Mouse (Mus musculus) midbrain, embryonic 15.5 days (tissue): Measurements from ENCODE around the gene Ercc6. TPM values are rescaled to one million over a fixed set of nuclear protein-coding genes. Genes with fewer than 3 reads are reported as not detected.
A peak's percentile ranks its signal among the peaks of the same experiment; 100 is the strongest.

ENCODE experiments used
- ATAC-seq: fragments of 200-750 bp; cut with Nextera tagmentation; replicated peaks from 2 replicates; pipeline ENCODE4 v1.8.0; 2017; ENCODE audit warnings: moderate TSS enrichment
- H3K27ac ChIP-seq: fragments of 300-500 bp; sonication (generic); 2 replicates; pipeline ENCODE4 v1.5.1; 2015; ENCODE audit warnings: mild to moderate bottlenecking, inconsistent platforms
- H3K27me3 ChIP-seq: fragments of 300-500 bp; sonication (generic); replicated peaks from 2 replicates; pipeline ENCODE4 v1.6.1; 2015; ENCODE audit warnings: inconsistent platforms
- H3K36me3 ChIP-seq: fragments of 300-500 bp; sonication (generic); replicated peaks from 2 replicates; pipeline ENCODE4 v1.6.1; 2015; ENCODE audit warnings: inconsistent platforms
- H3K4me1 ChIP-seq: fragments of 300-500 bp; sonication (generic); 2 replicates; pipeline ENCODE4 v1.6.1; 2015; ENCODE audit warnings: inconsistent platforms
- H3K4me2 ChIP-seq: fragments of 300-500 bp; sonication (generic); 2 replicates; pipeline ENCODE4 v1.6.1; 2015; ENCODE audit warnings: inconsistent platforms, mild to moderate bottlenecking, moderate library complexity
- H3K4me3 ChIP-seq: fragments of 300-500 bp; sonication (generic); 2 replicates; pipeline ENCODE4 v1.5.1; 2015; ENCODE audit warnings: mild to moderate bottlenecking, inconsistent platforms
- H3K9ac ChIP-seq: fragments of 300-500 bp; sonication (generic); 2 replicates; pipeline ENCODE4 v1.6.1; 2015; ENCODE audit warnings: mild to moderate bottlenecking, inconsistent platforms
- H3K9me3 ChIP-seq: fragments of 300-500 bp; sonication (generic); 2 replicates; pipeline ENCODE4 v1.6.1; 2016; ENCODE audit warnings: inconsistent platforms
- WGBS: fragments of 180-500 bp; shearing (Covaris S2); methylation state at CpG from one replicate; pipeline ENCODE4 v1.1.7; 2015; ENCODE audit warnings: mixed read lengths; 5-methylcytosine and 5-hydroxymethylcytosine counted together
- polyA plus RNA-seq: library from polyadenylated mRNA; unstranded; fragments of >200 nt; fragmentation: Nextera tagmentation; extraction: Ambion mirVana; gene quantifications from 2 replicates; pipeline ENCODE4 v1.2.1, GENCODE M21; 2015

Ercc6 gene
- polyA plus RNA-seq: 29.8 and 33.3 TPM in 2 replicates

DNA sequence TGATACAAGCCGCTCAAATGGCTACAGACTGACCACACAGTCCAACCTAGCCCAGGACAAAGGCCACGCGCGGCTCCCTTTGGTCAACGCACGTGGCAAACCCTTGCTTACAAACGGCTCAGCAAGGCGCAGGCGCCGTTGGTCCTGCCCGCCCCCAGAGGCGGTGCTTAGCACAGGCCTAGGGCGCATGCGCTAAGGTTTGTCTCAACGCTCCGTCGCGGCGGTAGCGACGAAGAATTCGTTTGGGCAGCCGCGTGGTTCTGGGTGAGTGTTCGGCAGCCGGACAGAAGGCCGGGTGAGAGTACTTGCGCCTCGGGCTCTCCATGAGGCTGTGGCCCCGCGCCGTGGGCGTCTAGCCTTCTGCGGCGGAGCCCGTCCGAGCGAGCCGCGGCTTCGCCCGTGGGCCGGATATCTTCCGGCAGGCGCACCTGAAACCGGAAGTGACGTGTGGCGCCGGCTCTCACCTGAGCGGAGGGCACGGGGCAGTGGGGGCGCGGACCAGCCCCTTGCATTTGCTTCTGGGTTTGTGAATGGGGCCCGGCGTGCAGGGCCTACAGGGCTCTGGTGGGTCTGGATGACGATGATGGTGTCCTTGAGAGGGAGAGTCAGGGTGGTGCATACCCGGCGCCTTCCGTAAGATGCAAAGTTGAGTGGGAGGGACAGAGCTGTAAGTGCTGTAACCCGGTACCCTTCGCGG, at the start of gene Ercc6:
Gene Ercc6 (plus strand): TSS at position 186 of the 697 bp plus-strand sequence.
- Histone ChIP-seq H3K36me3 (peaks cover 13% of the 10 kb centered on the region), H3K4me3 (peak within 1 kb of the TSS; percentile 56), H3K4me2 (peak within 1 kb of the TSS; percentile 54), H3K9me3 (no peaks in the 10 kb centered on the region), H3K9ac (peak within 1 kb of the TSS; percentile 80), H3K27me3 (no peaks in the 10 kb centered on the region), H3K27ac (peak within 1 kb of the TSS; percentile 93), H3K4me1 (peaks cover 19% of the 10 kb centered on the region)
- WGBS: under 1% methylated on average over 62 of the region's 62 CpGs
- ATAC-seq: peak; percentile 96

- no peaks in the 10 kb centered on the region for H3K9me3 ChIP-seq
- peak within 1 kb of the TSS; percentile 33; the same call in 1 of the 2 replicates for H3K9ac ChIP-seq
- 0 out of 2 replicates have a peak, but pooled peaks have one; percentile 29 for ATAC-seq
- H3K27me3 ChIP-seq: peaks cover 76% of the 10 kb centered on the region
- H3K4me2 ChIP-seq: peak within 1 kb of the TSS; percentile 80
- H3K36me3 ChIP-seq: no peaks in the 10 kb centered on the region
- no peak within 1 kb of the TSS for H3K27ac ChIP-seq
- H3K4me1 ChIP-seq: peaks cover 33% of the 10 kb centered on the region
- under 1% methylated on average over 69 of the region's 70 CpGs for WGBS
- H3K4me3 ChIP-seq: peak within 1 kb of the TSS; percentile 41
These were observed 48.5 kb upstream of the Ercc6 start, which contains the start of gene Slc18a3 for GRCm38 (mm10) chr14:32464601-32465505. Slc18a3 (minus strand) TSS chr14:32464850.

GRCm38 (mm10) chr14:32465506-32465870, 47.8 kb upstream of the Ercc6 start:
- no peak overlapping the region for H3K9ac ChIP-seq

GRCm38 (mm10) chr14:32465889-32466288, 47.4 kb upstream of the Ercc6 start, which contains the start of gene Chat:
Chat (minus strand) TSS chr14:32465989.
- Histone ChIP-seq H3K9ac (peak within 1 kb of the TSS; percentile 33; the same call in 1 of the 2 replicates), H3K36me3 (no peaks in the 10 kb centered on the region), H3K4me2 (peak within 1 kb of the TSS; percentile 80), H3K27ac (no peak within 1 kb of the TSS), H3K4me3 (peak within 1 kb of the TSS; percentile 41), H3K27me3 (peaks cover 68% of the 10 kb centered on the region), H3K9me3 (no peaks in the 10 kb centered on the region), H3K4me1 (peaks cover 33% of the 10 kb centered on the region)
- ATAC-seq: no peak
- WGBS: 13% methylated on average over 13 of the region's 13 CpGs

More at GRCm38 (mm10) chr14:32465506-32465870, 47.8 kb upstream of the Ercc6 start:
- Histone ChIP-seq H3K4me2 (peak overlapping the region; percentile 80), H3K9me3 (no peaks in the 10 kb centered on the region), H3K4me1 (peaks cover 33% of the 10 kb centered on the region), H3K36me3 (no peaks in the 10 kb centered on the region), H3K27me3 (peaks cover 72% of the 10 kb centered on the region), H3K27ac (no peak overlapping the region), H3K4me3 (0 out of 2 replicates have a peak overlapping the region, but pooled peaks have one; percentile 41)
- 0% methylated on average over 8 of the region's 11 CpGs for WGBS
- no peak for ATAC-seq

- peaks cover 51% of the 10 kb centered on the region for H3K27me3 ChIP-seq
- no peak for ATAC-seq
These were observed 45.7 kb upstream of the Ercc6 start for GRCm38 (mm10) chr14:32467606-32468005.

GRCm38 (mm10) chr14:32472996-32473395, 40.3 kb upstream of the Ercc6 start:
- 9% methylated on average over 4 of the region's 4 CpGs for WGBS
- peak; percentile 70 for ATAC-seq
- H3K4me3 ChIP-seq: no peak overlapping the region
- no peaks in the 10 kb centered on the region for H3K9me3 ChIP-seq
- no peaks in the 10 kb centered on the region for H3K4me1 ChIP-seq
- no peaks in the 10 kb centered on the region for H3K27me3 ChIP-seq
- no peak overlapping the region for H3K27ac ChIP-seq
- H3K36me3 ChIP-seq: no peaks in the 10 kb centered on the region
- H3K9ac ChIP-seq: no peak overlapping the region
- H3K4me2 ChIP-seq: no peak overlapping the region

More at GRCm38 (mm10) chr14:32467606-32468005, 45.7 kb upstream of the Ercc6 start:
- WGBS: 14% methylated on average over 5 of the region's 5 CpGs
- Histone ChIP-seq H3K9ac (no peak overlapping the region), H3K4me3 (no peak overlapping the region), H3K4me1 (peaks cover 32% of the 10 kb centered on the region), H3K9me3 (no peaks in the 10 kb centered on the region), H3K36me3 (no peaks in the 10 kb centered on the region), H3K4me2 (no peak overlapping the region), H3K27ac (no peak overlapping the region)

DNA sequence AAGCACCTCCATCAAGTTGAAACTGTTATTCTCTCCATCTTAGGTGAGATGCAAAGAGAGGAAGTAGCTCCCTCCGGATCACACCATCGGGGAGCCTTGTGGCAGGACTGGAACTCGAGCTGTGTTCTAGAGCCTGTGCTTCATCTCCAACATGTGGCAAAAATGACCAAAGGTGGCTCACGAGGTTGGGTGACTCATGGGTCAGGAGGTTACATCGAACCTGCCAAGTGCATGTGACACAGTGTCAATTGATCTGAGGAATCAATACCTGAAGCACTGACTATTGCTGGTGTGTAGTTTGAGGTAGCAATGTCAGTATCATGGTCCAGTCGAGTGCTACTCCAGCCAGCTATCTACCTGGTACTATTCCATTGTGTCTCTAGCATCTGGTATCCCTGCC, 36.8 kb upstream of the Ercc6 start:
- no peak for ATAC-seq
- WGBS: 75% methylated on average over 6 of the region's 6 CpGs
- Histone ChIP-seq H3K27me3 (no peaks in the 10 kb centered on the region), H3K36me3 (no peaks in the 10 kb centered on the region), H3K9ac (no peak overlapping the region), H3K4me1 (no peaks in the 10 kb centered on the region), H3K27ac (no peak overlapping the region), H3K9me3 (no peaks in the 10 kb centered on the region), H3K4me2 (no peak overlapping the region), H3K4me3 (no peak overlapping the region)

DNA sequence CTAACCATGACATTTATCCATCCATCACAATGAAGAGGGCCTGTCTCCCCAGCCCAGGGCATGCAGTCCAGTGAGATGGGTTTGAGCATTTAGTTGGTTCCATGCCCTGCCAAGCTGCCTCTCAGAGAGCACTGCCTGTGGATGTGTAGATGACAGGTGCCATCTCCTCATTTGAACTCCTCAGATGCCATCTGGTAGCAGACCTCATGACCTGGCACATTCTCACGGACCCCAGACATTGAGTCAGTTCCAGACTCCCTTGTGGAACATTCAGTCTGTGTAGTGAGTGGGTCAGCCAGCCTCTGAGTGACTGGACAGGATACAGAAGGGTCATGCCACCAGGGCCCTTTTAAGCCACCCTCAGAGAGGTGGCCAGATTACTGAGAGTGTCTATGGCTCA, 35.7 kb upstream of the Ercc6 start:
- Histone ChIP-seq H3K27me3 (no peaks in the 10 kb centered on the region), H3K4me3 (no peak overlapping the region), H3K4me1 (no peaks in the 10 kb centered on the region), H3K27ac (no peak overlapping the region), H3K4me2 (no peak overlapping the region), H3K9ac (no peak overlapping the region), H3K9me3 (no peaks in the 10 kb centered on the region), H3K36me3 (no peaks in the 10 kb centered on the region)
- no peak for ATAC-seq
- WGBS: 79% methylated on average over 1 of the region's 1 CpGs

GRCm38 (mm10) chr14:32482061-32482460, 31.3 kb upstream of the Ercc6 start:
- Histone ChIP-seq H3K27ac (no peak overlapping the region), H3K4me3 (no peak overlapping the region), H3K4me1 (no peaks in the 10 kb centered on the region), H3K27me3 (no peaks in the 10 kb centered on the region), H3K36me3 (no peaks in the 10 kb centered on the region), H3K9me3 (no peaks in the 10 kb centered on the region), H3K4me2 (no peak overlapping the region), H3K9ac (no peak overlapping the region)
- 12% methylated on average over 3 of the region's 3 CpGs for WGBS
- no peak for ATAC-seq

DNA sequence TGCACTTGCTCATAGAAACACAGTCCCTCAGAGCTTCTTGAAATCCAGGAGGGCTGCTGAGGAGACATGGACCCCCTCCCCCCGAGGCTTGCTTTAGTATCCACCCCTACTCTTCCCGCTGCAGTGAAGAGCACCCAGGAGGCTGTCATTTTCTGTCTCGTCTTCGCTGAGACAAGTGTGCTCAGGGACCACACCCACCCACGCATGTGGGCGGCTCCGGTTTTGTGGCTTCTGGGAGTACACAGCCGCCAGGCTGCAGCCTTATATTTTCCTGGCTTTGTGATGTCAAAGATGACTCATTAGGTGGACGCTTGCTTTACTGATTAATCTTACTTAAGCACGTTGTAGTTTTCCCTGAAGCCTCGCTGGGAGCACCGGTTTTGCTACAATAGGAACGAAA, 20.8 kb upstream of the Ercc6 start:
- Histone ChIP-seq H3K4me3 (peak overlapping the region; percentile 35), H3K36me3 (no peaks in the 10 kb centered on the region), H3K4me2 (peak overlapping the region; percentile 60), H3K9me3 (no peaks in the 10 kb centered on the region), H3K4me1 (peaks cover 6% of the 10 kb centered on the region; the same call in 1 of the 2 replicates), H3K27ac (no peak overlapping the region), H3K9ac (peak overlapping the region; percentile 35; the same call in 1 of the 2 replicates), H3K27me3 (no peaks in the 10 kb centered on the region)
- WGBS: 15% methylated on average over 13 of the region's 13 CpGs
- ATAC-seq: no peak

- H3K36me3 ChIP-seq: no peaks in the 10 kb centered on the region
- no peaks in the 10 kb centered on the region for H3K9me3 ChIP-seq
- no peak overlapping the region for H3K27ac ChIP-seq
- no peaks in the 10 kb centered on the region for H3K27me3 ChIP-seq
- 79% methylated on average over 8 of the region's 8 CpGs for WGBS
- ATAC-seq: no peak
- H3K4me1 ChIP-seq: peaks cover 6% of the 10 kb centered on the region; the same call in 1 of the 2 replicates
- no peak overlapping the region for H3K4me3 ChIP-seq
- no peak overlapping the region for H3K9ac ChIP-seq
- H3K4me2 ChIP-seq: no peak overlapping the region
These were observed 17.0 kb upstream of the Ercc6 start for GRCm38 (mm10) chr14:32496115-32496850.
